In the genomic region with DNA sequence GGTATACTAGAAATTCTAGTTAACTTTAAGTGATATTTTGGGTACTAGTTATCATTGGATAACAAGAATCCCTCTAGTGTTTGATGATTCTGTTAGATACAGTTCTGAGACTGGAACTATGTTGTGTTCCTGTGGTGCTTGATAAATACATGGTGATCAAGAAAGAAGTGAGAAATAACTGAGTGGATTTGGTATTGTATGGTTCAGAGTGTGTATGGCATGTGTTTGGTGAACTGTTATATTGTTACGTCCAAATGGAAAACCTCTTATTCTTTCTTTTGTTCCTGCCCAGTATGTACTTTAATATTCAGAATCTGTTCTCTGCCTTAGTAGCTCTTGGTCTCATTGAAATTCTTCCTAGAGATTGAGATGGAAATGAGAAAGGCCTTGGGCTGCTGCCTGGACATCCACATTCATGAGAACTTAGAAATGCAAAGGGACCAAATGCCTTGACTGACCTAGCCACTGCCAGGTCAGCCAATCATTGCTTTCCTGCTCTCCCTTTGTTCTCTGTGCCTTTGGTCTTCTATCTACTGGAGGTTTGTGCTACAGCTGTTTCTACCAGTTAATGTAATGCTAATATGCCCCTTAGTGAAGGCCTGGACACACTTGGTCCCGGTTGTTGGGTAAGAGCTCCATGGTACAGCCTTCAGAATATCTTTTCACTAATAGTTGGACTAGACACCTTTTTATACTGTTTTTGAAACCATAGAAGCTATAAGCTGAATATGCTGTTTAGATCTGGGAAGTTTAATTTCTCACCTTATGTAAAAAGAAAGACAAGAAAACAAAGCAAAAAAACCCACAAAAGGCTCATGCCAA, we compare ENCODE assay signal across 15 mouse cellular contexts. TPM values are rescaled to one million over a fixed set of nuclear protein-coding genes. Genes with fewer than 3 reads are reported as not detected.
DNase-seq lines count a peak whose midpoint lies in the region; ATAC-seq lines count a peak whose summit lies in the region.
"Had no signal": no experiment of that assay in that cellular context is flagged by ENCODE, and none has a peak within 500 bp of the region (broad histone marks: within the 10 kb centered on the region; RNA-seq: fewer than 3 reads in every experiment).

No protein-coding gene starts in this region.

- no peak overlapping the region for H3K9ac ChIP-seq in hindbrain, embryonic 13.5 days
- H3K9ac ChIP-seq in midbrain, embryonic 16.5 days (ENCODE audit: low read depth, low read length), result no peak overlapping the region
- H3K9ac ChIP-seq: liver, embryonic 13.5 days had no signal

- no peaks in the 10 kb centered on the region for H3K36me3 ChIP-seq in hindbrain, embryonic 13.5 days
- H3K36me3 ChIP-seq in midbrain, embryonic 16.5 days (ENCODE audit: control insufficient read depth, insufficient read depth, low read length), result no peaks in the 10 kb centered on the region
- H3K36me3 ChIP-seq: liver, embryonic 13.5 days had no signal

- WGBS in hindbrain, embryonic 13.5 days, result 14% methylated on average over 2 of the region's 2 CpGs
- WGBS in midbrain, embryonic 16.5 days, result 12% methylated on average over 2 of the region's 2 CpGs

- no peak overlapping the region for H3K4me2 ChIP-seq in hindbrain, embryonic 13.5 days
- H3K4me2 ChIP-seq in midbrain, embryonic 16.5 days (ENCODE audit: low read length), result no peak overlapping the region
- H3K4me2 ChIP-seq: liver, embryonic 13.5 days had no signal

- peak; percentile 90 for DNase-seq in R1 (ENCODE audit: low read depth, low spot score)
- DNase-seq in embryo, embryonic 9.5 days (ENCODE audit: extremely low spot score), result peak; percentile 32
- DNase-seq in urinary bladder, adult 2 months (ENCODE audit: low spot score), result no peak
- no peak for DNase-seq in adrenal gland, postnatal 36 days
- no peak for DNase-seq in kidney, postnatal 10 days
- DNase-seq: cerebellum, adult 8-10 months; heart, postnatal 36 days; kidney, adult 8-10 months; liver, embryonic 13.5 days; lung, postnatal 36 days; thymus, adult 18-20 months had no signal

- peaks cover 14% of the 10 kb centered on the region for H3K4me1 ChIP-seq in hindbrain, embryonic 13.5 days (replicated peaks)
- H3K4me1 ChIP-seq in midbrain, embryonic 16.5 days (ENCODE audit: control insufficient read depth, insufficient read depth, low read length), result peaks cover 15% of the 10 kb centered on the region

- no peak overlapping the region for H3K4me3 ChIP-seq in hindbrain, embryonic 13.5 days
- no peak overlapping the region for H3K4me3 ChIP-seq in midbrain, embryonic 16.5 days (ENCODE audit: low read depth, low read length)
- H3K4me3 ChIP-seq: liver, embryonic 13.5 days had no signal

- peak overlapping the region; percentile 75 for H3K27ac ChIP-seq in hindbrain, embryonic 13.5 days
- peak overlapping the region; percentile 46; the same call in 1 of the 2 replicates for H3K27ac ChIP-seq in midbrain, embryonic 16.5 days (ENCODE audit: low read length)
- H3K27ac ChIP-seq: liver, embryonic 13.5 days had no signal

- ATAC-seq in hindbrain, embryonic 13.5 days (ENCODE audit: low FRiP score), result peak; percentile 68
- peak; percentile 75 for ATAC-seq in midbrain, embryonic 16.5 days
- ATAC-seq in erythroid progenitor cell, adult 5-6 weeks (replicated peaks; ENCODE audit: low FRiP score, poor library complexity, severe bottlenecking), result no peak

- no peaks in the 10 kb centered on the region for H3K27me3 ChIP-seq in hindbrain, embryonic 13.5 days
- H3K27me3 ChIP-seq in midbrain, embryonic 16.5 days (ENCODE audit: control insufficient read depth, insufficient read depth, low read depth, low read length), result no peaks in the 10 kb centered on the region
- H3K27me3 ChIP-seq: CH12.LX; liver, embryonic 13.5 days had no signal

- H3K9me3 ChIP-seq in hindbrain, embryonic 13.5 days, result no peaks in the 10 kb centered on the region
- no peaks in the 10 kb centered on the region for H3K9me3 ChIP-seq in midbrain, embryonic 16.5 days (replicated peaks; ENCODE audit: control insufficient read depth, low read length, poor library complexity, severe bottlenecking)
- H3K9me3 ChIP-seq: liver, embryonic 13.5 days had no signal

RNA-seq across cellular contexts. Expression of a gene that starts 16.1 kb away (rescaled TPM):
- polyA plus RNA-seq in hindbrain, embryonic 13.5 days (2015; fragmentation: Nextera tagmentation; extraction: Ambion mirVana), result 130 and 132 TPM in 2 replicates
- polyA plus RNA-seq in midbrain, embryonic 16.5 days (2015; fragmentation: Nextera tagmentation; extraction: Ambion mirVana), result 148 and 150 TPM in 2 replicates
- polyA plus RNA-seq in urinary bladder, adult 2 months (2012; rRNA removed), result 14.6 and 19.2 TPM in 2 replicates
- 5.0 and 16.2 TPM in 2 replicates for total RNA-seq in erythroid progenitor cell, adult 5-6 weeks (2015; ENCODE audit: low replicate concordance)
- total RNA-seq in erythroid progenitor cell, adult 5-6 weeks (2017; ENCODE audit: low replicate concordance), result 3.6 and 6.6 TPM in 2 replicates
- total RNA-seq in adrenal gland, postnatal 36 days (2021), result 10 to 100 TPM; 18.8 to 25.0 TPM

Comparison
In these comparisons a context has a peak if more than half of its experiments do, and no peak if none do; other contexts are left out.
1. DNase-seq: peak in R1 (single experiment) and embryo, embryonic 9.5 days (single experiment); none in urinary bladder, adult 2 months (single experiment), adrenal gland, postnatal 36 days (0 of 2) and kidney, postnatal 10 days (single experiment).